Mouse (Mus musculus) gastrocnemius, postnatal 10 days (tissue): ENCODE results near the gene Ccdc93. TPM values are rescaled to one million over a fixed set of nuclear protein-coding genes. Genes with fewer than 3 reads are reported as not detected.

Experiments used
- DNase-seq: peaks from one replicate; pipeline ENCODE4 v3.0.0; 2021; ENCODE audit warnings: mixed read lengths
- total RNA-seq, 2 experiments: library from RNA; stranded (reverse); gene quantifications; 2 replicates each; pipeline ENCODE4 v1.2.3; 2021

Gene Ccdc93
- total RNA-seq, 2 experiments from 2014 or later, result 11.9 to 15.4 TPM

- DNase-seq, result no peak
Observed at GRCm38 (mm10) chr1:121518609-121519008, 87.8 kb downstream of the Ccdc93 start.

GRCm38 (mm10) chr1:121527061-121527460 lies 96.2 kb downstream of the Ccdc93 start:
- no peak for DNase-seq

DNA sequence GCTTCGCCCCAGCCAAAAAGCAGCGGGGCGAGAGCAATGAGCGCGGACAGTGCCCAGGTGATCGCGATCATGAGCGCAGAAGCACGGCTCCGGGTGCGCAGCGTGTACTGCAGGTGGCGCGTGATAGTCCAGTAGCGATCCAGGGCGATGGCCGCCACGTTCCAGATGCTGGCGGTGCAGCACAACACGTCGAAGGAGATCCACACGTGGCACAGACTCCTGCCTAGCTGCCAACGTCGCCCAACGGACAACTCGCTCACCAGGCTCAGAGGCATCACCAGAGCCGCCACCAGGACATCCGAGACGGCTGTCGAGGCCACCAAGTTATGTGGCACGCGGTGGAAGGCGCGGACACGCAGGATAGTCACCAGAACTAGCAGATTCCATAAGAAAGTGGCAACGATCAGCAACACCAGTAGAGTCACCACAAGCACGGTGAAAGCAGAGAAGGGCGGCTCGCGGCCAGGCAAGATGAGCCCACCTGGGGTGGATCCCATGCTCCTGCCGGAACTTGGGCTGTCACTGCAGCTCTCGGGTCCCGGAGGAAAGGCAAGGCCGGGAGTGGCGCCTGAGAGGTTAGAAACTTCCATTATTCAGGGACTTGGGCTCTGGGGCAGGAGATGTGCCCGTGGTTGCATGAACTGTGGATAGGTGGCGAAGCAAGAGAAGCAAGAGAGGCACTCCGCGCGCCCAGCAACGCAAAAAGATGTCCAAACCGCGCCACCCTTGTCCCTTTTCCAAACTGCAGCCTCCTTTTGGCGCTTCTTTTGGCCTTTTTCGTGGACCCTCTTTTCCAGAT lies 97.0 kb downstream of the Ccdc93 start:
- no peak for DNase-seq

- DNase-seq, result no peak
Observed at GRCm38 (mm10) chr1:121528399-121528720, 97.5 kb downstream of the Ccdc93 start, which contains the start of gene Htr5b. TSS of gene Htr5b (minus strand) at chr1:121528465.

- no peak for DNase-seq
Observed at GRCm38 (mm10) chr1:121529286-121529685, 98.4 kb downstream of the Ccdc93 start.

GRCm38 (mm10) chr1:121531439-121531838 lies 100.6 kb downstream of the Ccdc93 start:
- DNase-seq, result no peak

- DNase-seq, result no peak
Observed at GRCm38 (mm10) chr1:121540361-121540760, 109.5 kb downstream of the Ccdc93 start.

GRCm38 (mm10) chr1:121546844-121547243 lies 116.0 kb downstream of the Ccdc93 start:
- no peak for DNase-seq

DNA sequence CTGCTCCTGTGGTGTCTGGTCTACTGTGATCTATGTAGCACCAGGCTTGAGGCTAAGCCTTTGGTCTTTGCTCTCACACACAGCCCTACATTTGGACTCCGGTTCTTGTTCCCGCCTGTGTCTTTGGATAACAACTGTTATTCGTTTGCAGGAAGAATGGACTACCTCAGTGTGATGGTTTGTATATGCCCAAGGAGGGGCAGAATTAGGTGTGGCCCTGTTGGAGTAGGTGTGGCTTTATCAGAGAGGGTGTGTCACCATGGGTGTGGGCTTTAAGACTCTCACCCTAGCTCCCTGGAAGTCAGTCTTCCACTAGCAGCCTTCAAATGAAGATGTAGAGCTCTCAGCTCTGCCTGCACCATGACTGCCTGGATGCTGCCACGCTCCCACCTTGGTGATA lies 117.8 kb downstream of the Ccdc93 start:
- no peak for DNase-seq

- DNase-seq, result no peak
Observed at GRCm38 (mm10) chr1:121549456-121549855, 118.6 kb downstream of the Ccdc93 start.

DNA sequence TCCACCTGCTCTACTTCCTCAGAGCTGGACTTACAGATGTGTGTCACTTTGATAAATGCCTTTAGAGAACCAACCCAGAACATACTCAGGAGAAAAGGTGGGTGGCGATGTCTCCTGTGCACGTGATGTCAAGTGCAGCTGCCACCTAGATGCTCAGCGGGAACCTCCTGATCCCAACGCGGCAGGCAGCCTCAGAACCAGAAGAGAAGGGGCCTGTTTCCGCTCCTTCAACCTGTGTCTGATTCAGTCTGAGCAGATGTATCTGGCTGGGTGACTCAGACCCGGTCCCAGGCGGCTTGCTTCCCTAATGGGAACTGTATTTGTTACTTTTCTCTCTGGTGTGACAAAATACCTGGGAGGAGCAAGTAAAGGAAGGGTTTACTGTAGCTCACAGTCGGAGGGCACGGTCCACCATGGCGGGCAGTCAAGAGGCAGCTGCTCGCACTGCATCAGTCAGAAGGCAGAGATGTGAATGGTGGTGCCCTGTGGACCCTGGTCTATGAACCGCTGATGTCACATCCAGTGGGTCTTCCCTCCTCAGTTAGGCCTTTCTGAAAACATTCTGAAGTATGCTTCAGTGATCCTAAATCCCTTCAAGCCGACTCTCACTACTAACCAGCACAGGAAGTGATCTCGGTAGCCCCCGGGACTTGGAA lies 120.1 kb downstream of the Ccdc93 start:
- no peak for DNase-seq

GRCm38 (mm10) chr1:121551457-121551835 lies 120.6 kb downstream of the Ccdc93 start:
- no peak for DNase-seq

Other genes with a start within 250 kb of the Ccdc93 start
- gene Insig2, start 98.5 kb upstream of the Ccdc93 start, total RNA-seq, result 10 to 100 TPM; 41.5 to 43.0 TPM
- not detected for gene Htr5b, start 97.4 kb downstream of the Ccdc93 start, total RNA-seq
- gene Ddx18, start 136.9 kb downstream of the Ccdc93 start, total RNA-seq, result 10 to 100 TPM; 17.1 to 21.6 TPM